Mouse (Mus musculus): ENCODE results near the gene Zpbp2. TPM values are rescaled to one million over a fixed set of nuclear protein-coding genes. Genes with fewer than 3 reads are reported as not detected.
A peak's percentile ranks its signal among the peaks of the same experiment; 100 is the strongest.

The Zpbp2 gene
- polyA plus RNA-seq (2015; fragmentation: Nextera tagmentation; extraction: Ambion mirVana), result 0.60 and 0.85 TPM in 2 replicates

DNA sequence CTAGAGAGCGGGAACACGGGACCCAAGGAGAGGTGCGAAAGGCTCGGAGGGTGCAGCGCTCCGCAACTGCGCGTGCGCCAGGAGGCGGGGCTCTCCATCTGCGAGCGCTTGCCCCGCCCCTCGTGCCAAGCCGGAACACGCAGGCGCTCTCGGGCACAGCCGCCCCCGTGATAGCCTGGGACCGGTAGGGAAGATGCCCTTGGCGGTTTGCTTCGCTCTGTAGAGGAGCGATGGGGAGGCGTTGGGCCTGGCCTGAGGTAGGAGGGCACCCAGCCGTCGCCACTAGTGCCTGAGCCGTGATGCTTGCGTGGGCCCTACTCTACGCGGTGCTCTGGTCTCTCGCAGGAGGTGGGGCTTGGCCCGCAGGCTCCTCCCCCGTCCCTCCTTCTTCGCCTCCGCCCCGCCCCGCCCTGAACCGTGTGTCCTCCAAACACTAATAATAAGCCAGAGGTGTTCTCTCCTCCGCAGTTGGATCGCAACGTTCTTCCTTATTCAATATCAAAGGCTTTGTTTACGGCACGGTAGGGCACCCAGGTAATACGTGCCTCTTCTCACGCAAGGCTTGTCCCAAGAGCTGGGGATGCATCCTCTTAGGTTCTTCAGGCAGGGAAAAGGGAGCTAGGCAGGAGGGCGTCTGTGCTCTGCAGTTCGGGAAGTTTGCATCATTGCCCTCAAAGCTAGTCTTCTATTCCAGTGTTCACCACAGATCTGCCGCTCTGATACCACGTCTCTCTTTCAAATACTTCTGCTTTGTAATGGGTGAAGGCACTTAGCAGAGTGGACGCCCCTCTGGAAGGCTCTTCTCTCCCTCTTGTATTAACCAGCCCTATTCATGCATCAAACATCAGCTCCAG lies at the start of gene Zpbp2:
Gene Zpbp2 (plus strand): TSS at position 123 of the 854 bp plus-strand sequence.
- Histone ChIP-seq H3K4me1 (ENCODE audit: control insufficient read depth, low read depth, low read length) (peaks cover 14% of the 10 kb centered on the region), H3K36me3 (ENCODE audit: control insufficient read depth, insufficient read depth) (no peaks in the 10 kb centered on the region), H3K9me3 (replicated peaks; ENCODE audit: control insufficient read depth, low read length) (no peaks in the 10 kb centered on the region; the same call in 1 of the 2 replicates), H3K4me3 (ENCODE audit: low read depth, low read length) (peak within 1 kb of the TSS; percentile 91), H3K4me2 (ENCODE audit: low read depth, low read length) (peak within 1 kb of the TSS; percentile 99), H3K27ac (ENCODE audit: low read length) (peak within 1 kb of the TSS; percentile 86), H3K27me3 (ENCODE audit: control insufficient read depth, insufficient read depth, low read depth, low read length) (peaks cover 41% of the 10 kb centered on the region), H3K9ac (ENCODE audit: low read depth, low read length) (peak within 1 kb of the TSS; percentile 89)
- ATAC-seq (ENCODE audit: low read depth), result peak; percentile 98
- under 1% methylated on average over 51 of the region's 51 CpGs for WGBS (ENCODE audit: insufficient replicate concordance)

DNA sequence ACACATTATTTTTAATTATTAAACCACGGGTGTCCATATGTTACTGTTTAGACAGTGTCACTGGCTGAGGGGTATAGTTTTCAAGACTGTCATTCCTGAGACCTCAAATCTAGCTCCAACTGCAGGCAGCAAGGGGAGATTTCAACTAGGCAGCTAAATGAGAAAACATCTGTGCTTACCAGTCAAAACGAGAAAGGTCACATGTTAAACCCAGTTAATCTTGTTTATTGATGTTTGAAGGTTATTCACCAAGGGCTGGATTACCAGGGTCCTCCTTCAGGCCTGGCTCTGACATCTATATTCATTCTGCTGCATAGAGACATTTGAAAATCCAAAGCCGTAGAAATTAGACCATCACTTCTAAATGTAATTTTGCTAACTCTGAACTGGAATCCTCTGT lies 46.0 kb upstream of the Zpbp2 start:
- Histone ChIP-seq H3K9me3 (replicated peaks; ENCODE audit: control insufficient read depth, low read length) (no peaks in the 10 kb centered on the region), H3K27ac (ENCODE audit: low read length) (no peak overlapping the region), H3K36me3 (ENCODE audit: control insufficient read depth, insufficient read depth) (no peaks in the 10 kb centered on the region), H3K27me3 (ENCODE audit: control insufficient read depth, insufficient read depth, low read depth, low read length) (no peaks in the 10 kb centered on the region), H3K9ac (ENCODE audit: low read depth, low read length) (no peak overlapping the region), H3K4me2 (ENCODE audit: low read depth, low read length) (no peak overlapping the region), H3K4me3 (ENCODE audit: low read depth, low read length) (no peak overlapping the region), H3K4me1 (ENCODE audit: control insufficient read depth, low read depth, low read length) (no peaks in the 10 kb centered on the region)
- no peak for ATAC-seq (ENCODE audit: low read depth)
- 45% methylated on average over 3 of the region's 3 CpGs for WGBS (ENCODE audit: insufficient replicate concordance)

DNA sequence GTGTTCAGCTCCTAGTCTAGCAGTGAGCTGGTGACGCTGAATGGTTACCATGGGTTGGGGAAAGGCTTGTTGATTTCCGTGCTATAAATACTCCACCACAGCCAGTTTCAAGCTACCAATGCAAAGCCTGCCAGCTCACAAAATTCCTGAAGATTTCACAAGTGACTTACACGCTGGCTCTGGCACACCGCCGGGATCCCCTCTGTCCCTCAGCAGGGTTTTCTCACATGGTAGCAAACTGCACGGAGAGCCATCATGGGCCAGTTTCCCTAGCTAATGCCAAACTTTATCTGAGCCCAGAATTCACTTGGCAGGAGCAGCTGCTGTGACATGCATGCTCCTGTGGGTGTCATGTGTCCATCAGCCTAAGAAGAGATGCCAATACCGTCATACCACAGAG lies 41.5 kb upstream of the Zpbp2 start:
- Histone ChIP-seq H3K9me3 (replicated peaks; ENCODE audit: control insufficient read depth, low read length) (no peaks in the 10 kb centered on the region), H3K4me1 (ENCODE audit: control insufficient read depth, low read depth, low read length) (no peaks in the 10 kb centered on the region), H3K9ac (ENCODE audit: low read depth, low read length) (no peak overlapping the region), H3K27ac (ENCODE audit: low read length) (no peak overlapping the region), H3K4me2 (ENCODE audit: low read depth, low read length) (no peak overlapping the region), H3K27me3 (ENCODE audit: control insufficient read depth, insufficient read depth, low read depth, low read length) (no peaks in the 10 kb centered on the region), H3K36me3 (ENCODE audit: control insufficient read depth, insufficient read depth) (no peaks in the 10 kb centered on the region), H3K4me3 (ENCODE audit: low read depth, low read length) (no peak overlapping the region)
- ATAC-seq (ENCODE audit: low read depth), result no peak
- 57% methylated on average over 7 of the region's 7 CpGs for WGBS (ENCODE audit: insufficient replicate concordance)

DNA sequence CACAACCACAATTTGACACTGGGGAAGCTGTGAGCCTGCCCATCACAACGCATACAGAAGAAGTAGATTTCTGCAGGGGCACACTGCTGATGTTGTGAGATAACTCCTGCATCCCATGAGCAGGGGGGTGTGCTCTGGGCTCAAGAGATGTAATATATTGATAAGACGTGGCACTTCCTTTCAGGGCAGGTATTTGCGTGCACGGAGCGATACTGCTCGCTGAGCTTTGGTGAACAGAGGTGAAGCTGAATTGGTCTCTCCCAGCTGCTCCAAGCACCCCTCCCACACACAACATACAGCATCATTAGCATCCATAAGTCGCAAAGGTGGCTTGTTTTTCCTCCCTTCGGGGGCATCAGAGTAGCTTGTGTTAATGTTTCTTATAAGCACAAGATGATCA lies 40.8 kb upstream of the Zpbp2 start:
- no peaks in the 10 kb centered on the region for H3K9me3 ChIP-seq (replicated peaks; ENCODE audit: control insufficient read depth, low read length)
- 59% methylated on average over 8 of the region's 8 CpGs for WGBS (ENCODE audit: insufficient replicate concordance)

DNA sequence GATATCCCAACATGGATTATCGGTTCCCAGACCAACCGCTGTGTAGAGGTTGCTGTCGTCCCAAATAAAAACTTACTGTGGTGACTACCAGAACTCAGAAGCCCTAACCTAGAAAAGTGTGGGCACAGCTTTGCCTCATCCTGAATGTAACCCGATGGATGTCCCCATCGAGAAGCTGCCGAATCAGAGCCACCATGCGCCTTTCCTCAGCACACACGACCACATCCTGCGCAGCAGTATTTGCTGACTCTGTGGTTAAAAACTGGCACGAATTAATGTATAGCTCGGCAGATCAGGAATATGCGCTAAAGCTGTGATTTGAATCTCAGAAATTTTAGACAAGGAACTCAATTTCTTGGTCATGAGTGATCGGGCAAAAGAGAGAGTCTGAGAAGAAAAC lies 38.0 kb upstream of the Zpbp2 start:
- no peak overlapping the region for H3K4me2 ChIP-seq (ENCODE audit: low read depth, low read length)

More for the DNA sequence above, 40.8 kb upstream of the Zpbp2 start:
- Histone ChIP-seq H3K9ac (ENCODE audit: low read depth, low read length) (no peak overlapping the region), H3K27ac (ENCODE audit: low read length) (no peak overlapping the region), H3K4me3 (ENCODE audit: low read depth, low read length) (no peak overlapping the region), H3K4me1 (ENCODE audit: control insufficient read depth, low read depth, low read length) (no peaks in the 10 kb centered on the region), H3K27me3 (ENCODE audit: control insufficient read depth, insufficient read depth, low read depth, low read length) (no peaks in the 10 kb centered on the region), H3K4me2 (ENCODE audit: low read depth, low read length) (no peak overlapping the region), H3K36me3 (ENCODE audit: control insufficient read depth, insufficient read depth) (no peaks in the 10 kb centered on the region)
- no peak for ATAC-seq (ENCODE audit: low read depth)

DNA sequence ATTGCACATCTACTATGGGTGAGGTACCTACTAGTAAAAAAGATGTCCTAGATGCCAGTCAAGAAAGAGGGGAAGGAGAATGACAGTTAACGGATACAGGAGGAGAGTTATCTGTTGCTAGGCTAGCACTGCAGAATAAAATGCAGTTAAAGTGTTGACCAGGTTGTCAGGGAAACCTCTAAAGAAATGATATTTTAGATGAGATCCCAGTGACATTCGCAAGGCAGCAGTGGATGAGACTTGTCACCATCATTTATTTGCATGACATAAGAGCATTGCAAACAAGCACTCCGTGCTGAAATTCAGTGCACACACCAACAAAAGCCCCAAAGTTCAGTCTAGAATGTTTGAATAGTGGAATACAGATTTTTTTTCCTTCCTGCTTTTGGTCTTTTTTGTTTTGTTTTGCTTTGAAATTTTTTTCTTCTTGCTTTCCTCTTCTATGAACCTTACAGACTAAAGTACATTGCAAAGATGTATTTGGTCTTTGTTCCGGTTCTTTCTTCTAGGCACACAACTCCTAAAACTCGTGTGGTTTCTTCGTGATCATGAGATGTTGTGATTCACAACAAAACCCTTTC lies 37.5 kb upstream of the Zpbp2 start:
- H3K27me3 ChIP-seq (ENCODE audit: control insufficient read depth, insufficient read depth, low read depth, low read length), result no peaks in the 10 kb centered on the region
- ATAC-seq (ENCODE audit: low read depth), result no peak
- no peak overlapping the region for H3K9ac ChIP-seq (ENCODE audit: low read depth, low read length)
- WGBS (ENCODE audit: insufficient replicate concordance), result 53% methylated on average over 6 of the region's 6 CpGs
- H3K27ac ChIP-seq (ENCODE audit: low read length), result no peak overlapping the region
- no peak overlapping the region for H3K4me3 ChIP-seq (ENCODE audit: low read depth, low read length)
- no peaks in the 10 kb centered on the region for H3K9me3 ChIP-seq (replicated peaks; ENCODE audit: control insufficient read depth, low read length)
- H3K4me1 ChIP-seq (ENCODE audit: control insufficient read depth, low read depth, low read length), result no peaks in the 10 kb centered on the region
- H3K36me3 ChIP-seq (ENCODE audit: control insufficient read depth, insufficient read depth), result no peaks in the 10 kb centered on the region
- H3K4me2 ChIP-seq (ENCODE audit: low read depth, low read length), result no peak overlapping the region

More for the DNA sequence above, 38.0 kb upstream of the Zpbp2 start:
- Histone ChIP-seq H3K36me3 (ENCODE audit: control insufficient read depth, insufficient read depth) (no peaks in the 10 kb centered on the region), H3K9me3 (replicated peaks; ENCODE audit: control insufficient read depth, low read length) (no peaks in the 10 kb centered on the region), H3K9ac (ENCODE audit: low read depth, low read length) (no peak overlapping the region), H3K27ac (ENCODE audit: low read length) (no peak overlapping the region), H3K4me1 (ENCODE audit: control insufficient read depth, low read depth, low read length) (no peaks in the 10 kb centered on the region), H3K4me3 (ENCODE audit: low read depth, low read length) (no peak overlapping the region), H3K27me3 (ENCODE audit: control insufficient read depth, insufficient read depth, low read depth, low read length) (no peaks in the 10 kb centered on the region)
- WGBS (ENCODE audit: insufficient replicate concordance), result 62% methylated on average over 13 of the region's 13 CpGs
- ATAC-seq (ENCODE audit: low read depth), result no peak

DNA sequence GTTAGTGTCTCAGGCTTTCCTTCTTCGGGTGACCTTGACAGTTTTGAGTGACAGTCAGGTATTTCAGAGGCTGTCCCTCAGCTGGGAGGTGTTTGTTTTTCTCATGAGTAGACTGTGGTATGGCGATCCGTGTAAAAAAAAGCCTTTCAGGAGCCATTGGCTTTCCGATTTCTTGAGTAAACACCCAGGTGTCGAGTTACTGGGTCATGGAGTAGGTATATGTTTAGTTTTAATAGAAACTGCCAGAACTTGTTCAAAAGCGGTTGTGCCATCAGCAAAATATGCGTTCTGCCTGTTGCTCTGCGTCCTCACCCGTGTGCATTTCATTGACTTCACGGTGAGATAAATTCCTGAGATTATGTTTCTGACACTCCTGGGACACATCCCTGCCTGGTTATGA lies 30.4 kb upstream of the Zpbp2 start:
- H3K27ac ChIP-seq (ENCODE audit: low read length), result no peak overlapping the region
- H3K9ac ChIP-seq (ENCODE audit: low read depth, low read length), result no peak overlapping the region
- no peak overlapping the region for H3K4me2 ChIP-seq (ENCODE audit: low read depth, low read length)
- H3K9me3 ChIP-seq (replicated peaks; ENCODE audit: control insufficient read depth, low read length), result no peaks in the 10 kb centered on the region
- WGBS (ENCODE audit: insufficient replicate concordance), result 51% methylated on average over 10 of the region's 10 CpGs
- H3K36me3 ChIP-seq (ENCODE audit: control insufficient read depth, insufficient read depth), result no peaks in the 10 kb centered on the region
- no peaks in the 10 kb centered on the region for H3K4me1 ChIP-seq (ENCODE audit: control insufficient read depth, low read depth, low read length)
- no peak for ATAC-seq (ENCODE audit: low read depth)
- no peak overlapping the region for H3K4me3 ChIP-seq (ENCODE audit: low read depth, low read length)
- no peaks in the 10 kb centered on the region for H3K27me3 ChIP-seq (ENCODE audit: control insufficient read depth, insufficient read depth, low read depth, low read length)

DNA sequence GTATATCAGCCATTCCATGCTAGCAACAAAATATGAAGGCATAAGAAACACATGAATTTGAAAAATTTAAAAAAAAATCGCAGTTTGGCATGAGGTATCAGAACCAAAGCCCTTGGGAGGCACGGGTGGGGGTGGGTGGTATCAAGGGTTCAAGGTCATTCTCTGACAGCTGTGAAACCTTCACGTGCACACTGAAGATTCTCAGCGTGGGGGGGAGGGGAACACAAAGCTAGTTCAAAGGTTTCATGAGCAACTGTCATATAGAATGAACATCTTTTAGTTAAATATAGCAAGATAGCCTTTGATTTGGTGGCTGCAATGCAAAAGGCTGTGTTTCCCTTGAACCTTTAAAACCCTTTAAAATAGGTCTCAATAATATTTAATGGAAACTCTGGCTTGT lies 25.8 kb upstream of the Zpbp2 start:
- ATAC-seq (ENCODE audit: low read depth), result no peak
- H3K4me3 ChIP-seq (ENCODE audit: low read depth, low read length), result no peak overlapping the region
- WGBS (ENCODE audit: insufficient replicate concordance), result 28% methylated on average over 4 of the region's 4 CpGs

DNA sequence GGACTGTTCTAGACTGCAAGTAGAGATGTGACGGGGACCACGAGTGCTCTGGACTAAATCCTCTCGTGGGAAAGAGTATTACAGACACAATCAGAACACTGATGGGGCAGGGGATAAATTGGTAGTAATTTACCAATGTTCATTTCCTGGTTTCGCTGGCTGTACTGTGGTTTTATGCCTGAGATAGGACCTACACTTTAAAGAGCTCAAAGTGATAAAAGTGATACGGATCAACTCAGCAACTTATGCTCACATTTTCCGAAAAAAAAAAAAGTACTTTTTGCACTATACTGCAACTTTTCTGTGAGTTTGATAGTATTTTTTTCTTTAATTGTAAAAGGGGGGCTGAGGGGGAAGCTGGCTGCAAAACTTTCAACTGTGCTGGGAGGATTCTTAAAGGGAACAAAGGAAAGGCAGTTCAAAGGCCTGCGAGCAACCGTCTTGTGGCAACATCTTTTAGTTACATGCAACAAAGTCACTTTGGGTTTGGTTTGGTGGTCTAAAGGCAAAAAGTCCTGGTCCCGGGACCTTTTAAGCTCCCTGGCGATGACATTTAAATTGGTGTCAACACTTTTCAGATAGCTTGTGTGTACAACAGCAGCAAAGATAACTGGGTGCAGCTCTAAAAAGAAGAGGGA lies 24.0 kb upstream of the Zpbp2 start:
- WGBS (ENCODE audit: insufficient replicate concordance), result 57% methylated on average over 10 of the region's 10 CpGs
- no peak overlapping the region for H3K4me3 ChIP-seq (ENCODE audit: low read depth, low read length)
- H3K4me1 ChIP-seq (ENCODE audit: control insufficient read depth, low read depth, low read length), result no peaks in the 10 kb centered on the region
- H3K4me2 ChIP-seq (ENCODE audit: low read depth, low read length), result no peak overlapping the region
- ATAC-seq (ENCODE audit: low read depth), result no peak
- H3K9ac ChIP-seq (ENCODE audit: low read depth, low read length), result no peak overlapping the region
- H3K9me3 ChIP-seq (replicated peaks; ENCODE audit: control insufficient read depth, low read length), result no peaks in the 10 kb centered on the region
- H3K36me3 ChIP-seq (ENCODE audit: control insufficient read depth, insufficient read depth), result no peaks in the 10 kb centered on the region
- H3K27ac ChIP-seq (ENCODE audit: low read length), result no peak overlapping the region
- peaks cover 2% of the 10 kb centered on the region for H3K27me3 ChIP-seq (ENCODE audit: control insufficient read depth, insufficient read depth, low read depth, low read length)

More for the DNA sequence above, 25.8 kb upstream of the Zpbp2 start:
- H3K27ac ChIP-seq (ENCODE audit: low read length), result no peak overlapping the region
- no peaks in the 10 kb centered on the region for H3K9me3 ChIP-seq (replicated peaks; ENCODE audit: control insufficient read depth, low read length)
- H3K27me3 ChIP-seq (ENCODE audit: control insufficient read depth, insufficient read depth, low read depth, low read length), result peaks cover 2% of the 10 kb centered on the region
- no peak overlapping the region for H3K9ac ChIP-seq (ENCODE audit: low read depth, low read length)
- H3K4me2 ChIP-seq (ENCODE audit: low read depth, low read length), result no peak overlapping the region
- H3K36me3 ChIP-seq (ENCODE audit: control insufficient read depth, insufficient read depth), result no peaks in the 10 kb centered on the region
- H3K4me1 ChIP-seq (ENCODE audit: control insufficient read depth, low read depth, low read length), result no peaks in the 10 kb centered on the region
